Mouse (Mus musculus): Measurements from ENCODE around the gene Pnpla1. TPM values are rescaled to one million over a fixed set of nuclear protein-coding genes. Genes with fewer than 3 reads are reported as not detected.
"Not testable (repeated sequence)": the region's sequence is repeated elsewhere in the genome, so short reads cannot be mapped to it uniquely, and the experiment has no call there.

Pnpla1 gene
- polyA plus RNA-seq (2012; rRNA removed) = 0.03 and 0.05 TPM in 2 replicates

DNA sequence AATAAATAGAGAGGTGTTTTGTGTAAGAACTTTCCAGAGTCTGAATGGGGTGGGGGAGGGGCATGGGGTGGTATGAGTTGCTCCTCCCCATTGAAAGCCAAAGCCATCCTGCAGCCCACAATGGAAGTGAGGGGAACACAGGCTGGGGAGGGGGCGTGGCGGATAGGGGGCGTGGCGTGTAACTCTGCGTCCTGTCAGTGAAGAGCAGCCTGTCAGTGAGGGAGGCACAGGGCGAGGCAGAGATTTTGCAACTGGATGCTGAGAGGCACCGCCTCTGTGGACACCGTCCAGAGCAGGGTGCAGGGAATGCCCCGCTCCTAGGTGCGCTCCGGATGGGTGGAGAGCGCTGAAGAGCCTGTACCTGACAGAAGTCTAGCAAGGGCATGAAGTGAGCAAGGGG lies at the start of gene Pnpla1:
Gene Pnpla1 (plus strand): TSS at position 207 of the 400 bp plus-strand sequence.
- no peak for DNase-seq
- no peaks in the 10 kb centered on the region for H3K4me1 ChIP-seq (ENCODE audit: control insufficient read depth, insufficient read depth, low read length)
- H3K4me3 ChIP-seq (replicated peaks; ENCODE audit: insufficient read depth, low read depth, low read length) = no peak within 1 kb of the TSS
- TF ChIP-seq CTCF (IDR thresholded peaks at IDR 0.05; ENCODE audit: borderline replicate concordance, insufficient read depth, low read depth, low read length) (no peak), POLR2A (IDR thresholded peaks at IDR 0.05; ENCODE audit: borderline replicate concordance, insufficient read depth, low read length) (no peak)
- H3K27me3 ChIP-seq (ENCODE audit: control insufficient read depth, insufficient read depth, low read length) = no peaks in the 10 kb centered on the region
- 35% methylated on average over 12 of the region's 12 CpGs for WGBS
- H3K27ac ChIP-seq (ENCODE audit: insufficient read depth, low read length) = no peak within 1 kb of the TSS

DNA sequence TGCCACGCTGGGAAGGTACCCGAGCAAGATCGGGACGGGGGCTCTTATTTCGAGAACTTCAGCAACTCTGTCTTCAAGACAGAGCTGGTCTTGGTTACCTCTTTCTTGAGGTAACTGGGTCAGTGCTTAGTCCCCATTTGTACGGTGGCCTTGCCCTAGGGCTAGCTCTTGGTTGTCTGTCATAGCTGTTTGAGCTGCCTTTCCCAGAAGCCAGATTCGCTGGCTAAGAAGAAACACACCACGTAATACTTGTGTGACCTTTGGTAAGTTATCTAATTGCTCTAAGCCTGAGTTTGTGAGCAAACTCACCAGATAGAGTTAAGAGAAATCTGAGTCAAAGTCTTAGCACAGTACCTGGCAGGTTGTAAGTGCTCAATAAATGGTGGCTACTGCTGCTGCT lies 49.5 kb upstream of the Pnpla1 start:
- Histone ChIP-seq H3K4me1 (ENCODE audit: control insufficient read depth, insufficient read depth, low read length) (no peaks in the 10 kb centered on the region), H3K4me3 (replicated peaks; ENCODE audit: insufficient read depth, low read depth, low read length) (no peak overlapping the region), H3K27me3 (ENCODE audit: control insufficient read depth, insufficient read depth, low read length) (no peaks in the 10 kb centered on the region), H3K27ac (ENCODE audit: insufficient read depth, low read length) (no peak overlapping the region)
- no peak for DNase-seq
- WGBS = 97% methylated on average over 8 of the region's 8 CpGs
- TF ChIP-seq POLR2A (IDR thresholded peaks at IDR 0.05; ENCODE audit: borderline replicate concordance, insufficient read depth, low read length) (no peak), CTCF (IDR thresholded peaks at IDR 0.05; ENCODE audit: borderline replicate concordance, insufficient read depth, low read depth, low read length) (no peak)

DNA sequence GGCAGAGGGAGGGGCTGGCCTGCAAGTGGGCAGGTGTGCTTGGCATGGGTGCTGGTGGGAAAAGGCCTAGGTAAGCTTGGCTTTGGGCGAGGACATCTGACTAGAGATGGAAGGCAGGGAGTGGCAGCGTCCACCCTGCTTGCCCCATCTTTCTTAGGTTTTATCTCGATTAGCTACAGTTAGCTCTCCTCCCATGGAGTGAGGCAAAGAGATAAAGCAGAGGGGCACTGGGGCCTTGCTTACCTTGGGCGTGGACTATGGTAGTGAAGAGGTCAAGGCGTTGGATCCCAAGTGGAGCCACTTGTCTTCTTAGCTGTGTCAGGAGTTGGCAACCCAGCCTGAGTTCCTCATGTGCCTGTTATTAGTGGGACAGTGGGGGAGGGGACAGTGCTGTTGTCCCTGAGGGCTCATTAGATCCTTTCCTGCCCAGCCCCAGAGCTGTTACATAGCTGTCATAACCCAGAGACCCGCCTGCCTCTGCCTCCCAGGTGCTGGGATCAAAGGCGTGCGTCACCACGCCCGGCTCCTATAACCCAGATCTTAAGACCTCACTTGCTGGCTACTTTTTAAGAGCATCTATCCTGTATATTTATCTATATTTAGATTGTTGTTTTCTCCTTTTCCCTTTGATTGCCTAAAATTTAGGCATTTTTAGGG lies 48.9 kb upstream of the Pnpla1 start:
- 97% methylated on average over 10 of the region's 10 CpGs for WGBS
- DNase-seq = no peak
- Histone ChIP-seq H3K4me3 (replicated peaks; ENCODE audit: insufficient read depth, low read depth, low read length) (no peak overlapping the region), H3K27ac (ENCODE audit: insufficient read depth, low read length) (no peak overlapping the region), H3K4me1 (ENCODE audit: control insufficient read depth, insufficient read depth, low read length) (no peaks in the 10 kb centered on the region), H3K27me3 (ENCODE audit: control insufficient read depth, insufficient read depth, low read length) (no peaks in the 10 kb centered on the region)
- no peak for TF ChIP-seq CTCF (IDR thresholded peaks at IDR 0.05; ENCODE audit: borderline replicate concordance, insufficient read depth, low read depth, low read length)
- no peak for TF ChIP-seq POLR2A (IDR thresholded peaks at IDR 0.05; ENCODE audit: borderline replicate concordance, insufficient read depth, low read length)

DNA sequence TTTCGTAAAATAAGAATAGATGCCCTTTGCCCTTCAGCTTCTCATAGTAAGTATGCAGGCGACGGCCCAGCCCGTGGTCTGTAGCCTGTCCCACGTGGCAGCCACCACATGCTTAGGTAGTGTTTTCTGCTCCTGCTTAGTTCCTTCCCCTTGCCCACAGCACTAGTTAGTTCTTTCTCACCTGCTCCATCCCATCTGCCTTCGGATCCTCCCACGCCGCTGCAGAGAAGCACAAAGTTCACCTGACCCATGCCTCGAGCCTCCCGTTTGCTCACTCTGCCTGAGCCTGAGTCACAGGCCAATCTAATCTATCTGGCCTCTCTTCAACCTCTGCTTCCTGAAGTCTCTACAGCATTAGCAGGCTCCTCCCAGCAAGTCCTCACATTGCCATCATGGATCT lies 45.9 kb upstream of the Pnpla1 start:
- WGBS = 95% methylated on average over 10 of the region's 10 CpGs
- H3K27me3 ChIP-seq (ENCODE audit: control insufficient read depth, insufficient read depth, low read length) = no peaks in the 10 kb centered on the region
- H3K27ac ChIP-seq (ENCODE audit: insufficient read depth, low read length) = no peak overlapping the region
- no peak for DNase-seq
- TF ChIP-seq POLR2A (IDR thresholded peaks at IDR 0.05; ENCODE audit: borderline replicate concordance, insufficient read depth, low read length) (no peak), CTCF (IDR thresholded peaks at IDR 0.05; ENCODE audit: borderline replicate concordance, insufficient read depth, low read depth, low read length) (no peak)
- H3K4me3 ChIP-seq (replicated peaks; ENCODE audit: insufficient read depth, low read depth, low read length) = no peak overlapping the region
- no peaks in the 10 kb centered on the region for H3K4me1 ChIP-seq (ENCODE audit: control insufficient read depth, insufficient read depth, low read length)

DNA sequence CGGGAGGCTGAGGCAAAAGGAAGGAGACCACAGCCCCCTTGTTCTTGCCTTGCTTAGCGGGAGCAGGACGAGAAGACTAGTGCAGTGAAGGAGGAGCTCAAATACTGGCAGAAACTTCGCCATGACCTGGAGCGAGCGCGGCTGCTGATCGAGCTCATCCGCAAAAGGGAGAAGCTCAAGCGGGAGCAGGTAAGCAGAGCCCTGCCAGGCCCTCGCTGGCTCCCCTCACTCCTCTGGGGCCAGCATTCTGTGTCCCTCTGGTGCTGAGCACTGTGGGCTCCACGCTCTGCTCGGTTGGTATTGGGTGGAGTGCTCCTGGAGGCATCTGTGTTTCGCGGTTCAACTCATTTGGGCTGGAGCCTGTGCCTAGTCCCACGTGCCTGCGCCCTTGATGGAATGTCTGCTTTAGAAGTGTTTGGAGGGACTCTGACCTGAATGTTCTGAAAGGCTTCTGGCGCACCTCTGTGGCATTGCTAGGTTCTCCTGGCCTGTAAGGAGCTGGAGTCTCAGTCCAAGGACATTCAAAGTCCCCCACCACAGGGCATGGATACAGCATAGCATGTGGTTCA lies 43.6 kb upstream of the Pnpla1 start:
- H3K4me3 ChIP-seq (replicated peaks; ENCODE audit: insufficient read depth, low read depth, low read length) = no peak overlapping the region
- TF ChIP-seq CTCF (IDR thresholded peaks at IDR 0.05; ENCODE audit: borderline replicate concordance, insufficient read depth, low read depth, low read length) = no peak
- no peak for TF ChIP-seq POLR2A (IDR thresholded peaks at IDR 0.05; ENCODE audit: borderline replicate concordance, insufficient read depth, low read length)
- H3K27me3 ChIP-seq (ENCODE audit: control insufficient read depth, insufficient read depth, low read length) = no peaks in the 10 kb centered on the region
- H3K27ac ChIP-seq (ENCODE audit: insufficient read depth, low read length) = no peak overlapping the region
- H3K4me1 ChIP-seq (ENCODE audit: control insufficient read depth, insufficient read depth, low read length) = no peaks in the 10 kb centered on the region
- WGBS = 89% methylated on average over 18 of the region's 18 CpGs
- DNase-seq = no peak

DNA sequence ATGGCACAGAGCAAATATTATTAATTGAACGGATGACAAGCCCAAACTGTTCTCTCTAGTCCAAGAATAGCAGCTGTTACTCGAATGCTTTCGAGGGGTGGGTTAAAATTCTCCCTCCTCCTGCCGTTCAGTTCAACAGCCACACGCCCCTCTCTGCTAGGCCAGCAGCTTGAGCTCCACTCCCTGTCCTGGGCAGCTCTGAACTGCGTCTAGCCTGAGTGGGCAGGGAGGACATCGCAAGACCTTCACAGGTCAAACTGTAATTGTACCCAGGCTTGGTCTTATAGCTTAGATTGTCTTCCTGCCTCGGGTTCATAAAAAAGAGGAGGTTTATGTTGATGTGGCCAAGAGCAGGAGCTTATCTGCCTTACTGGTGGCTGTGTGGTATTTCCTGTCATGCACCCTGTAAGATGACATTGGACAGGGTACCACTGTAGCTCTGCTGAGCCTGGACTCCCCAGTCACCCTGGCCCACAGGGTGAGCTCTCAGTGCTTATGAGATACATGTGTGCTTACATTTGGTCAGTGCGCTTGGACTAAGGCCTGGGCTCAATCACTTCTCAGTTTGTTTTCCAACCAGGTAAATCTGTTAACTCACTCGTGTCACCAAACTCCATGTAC lies 42.7 kb upstream of the Pnpla1 start:
- Histone ChIP-seq H3K27ac (ENCODE audit: insufficient read depth, low read length) (no peak overlapping the region), H3K4me1 (ENCODE audit: control insufficient read depth, insufficient read depth, low read length) (no peaks in the 10 kb centered on the region), H3K4me3 (replicated peaks; ENCODE audit: insufficient read depth, low read depth, low read length) (no peak overlapping the region), H3K27me3 (ENCODE audit: control insufficient read depth, insufficient read depth, low read length) (no peaks in the 10 kb centered on the region)
- TF ChIP-seq POLR2A (IDR thresholded peaks at IDR 0.05; ENCODE audit: borderline replicate concordance, insufficient read depth, low read length) (no peak), CTCF (IDR thresholded peaks at IDR 0.05; ENCODE audit: borderline replicate concordance, insufficient read depth, low read depth, low read length) (no peak)
- DNase-seq = no peak
- 67% methylated on average over 10 of the region's 10 CpGs for WGBS

DNA sequence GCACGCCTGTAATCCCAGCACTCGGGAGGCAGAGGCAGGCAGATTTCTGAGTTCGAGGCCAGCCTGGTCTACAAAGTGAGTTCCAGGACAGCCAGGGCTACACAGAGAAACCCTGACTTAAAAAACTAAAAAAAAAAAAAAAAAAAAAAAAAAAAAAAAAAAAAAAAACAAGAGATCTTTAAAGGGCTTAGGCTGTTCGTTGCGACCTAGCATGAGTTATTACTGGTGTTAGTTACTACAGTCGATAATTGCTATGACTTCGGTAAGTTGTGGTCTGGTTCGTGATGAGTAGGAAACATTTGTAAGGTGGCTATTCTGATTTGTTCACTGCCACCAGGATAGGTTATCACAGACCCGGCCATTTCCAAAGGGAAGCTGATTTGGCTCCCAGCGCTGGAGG lies 41.9 kb upstream of the Pnpla1 start:
- H3K27me3 ChIP-seq (ENCODE audit: control insufficient read depth, insufficient read depth, low read length); H3K4me1 ChIP-seq (ENCODE audit: control insufficient read depth, insufficient read depth, low read length): not testable (repeated sequence)
- 96% methylated on average over 10 of the region's 10 CpGs for WGBS

More for the DNA sequence above, 41.9 kb upstream of the Pnpla1 start:
- DNase-seq; H3K27ac ChIP-seq (ENCODE audit: insufficient read depth, low read length); H3K4me3 ChIP-seq (replicated peaks; ENCODE audit: insufficient read depth, low read depth, low read length): not testable (repeated sequence)
